Mouse (Mus musculus) kidney, adult 2 months (tissue): ENCODE results near the gene Hsp90b1. TPM values are rescaled to one million over a fixed set of nuclear protein-coding genes. Genes with fewer than 3 reads are reported as not detected.

Experiments
- DNase-seq: peaks from one replicate; pipeline ENCODE4 v3.0.0; 2021
- H3K27ac ChIP-seq: fragments of 200-500 bp; 2 replicates; pipeline ENCODE4 v1.5.1; 2012; ENCODE audit warnings: low read depth, low read length, control low read depth, inconsistent platforms; ENCODE audit not compliant: insufficient read depth
- H3K27me3 ChIP-seq: fragments of 200-500 bp; replicated peaks from 2 replicates; pipeline ENCODE4 v1.6.1; 2012; ENCODE audit warnings: mild to moderate bottlenecking, moderate library complexity, low read length, inconsistent platforms; ENCODE audit not compliant: control insufficient read depth, insufficient read depth
- H3K36me3 ChIP-seq: fragments of 200-500 bp; 2 replicates; pipeline ENCODE4 v1.6.1; 2012; ENCODE audit warnings: mild to moderate bottlenecking, moderate library complexity, low read length, inconsistent platforms; ENCODE audit not compliant: control insufficient read depth, insufficient read depth
- H3K4me1 ChIP-seq: fragments of 200-500 bp; 2 replicates; pipeline ENCODE4 v1.6.1; 2011; ENCODE audit warnings: low read length; ENCODE audit not compliant: control insufficient read depth, insufficient read depth
- H3K4me3 ChIP-seq: fragments of 200-500 bp; 2 replicates; pipeline ENCODE4 v1.5.1; 2011; ENCODE audit warnings: mild to moderate bottlenecking, low read depth, low read length, control low read depth; ENCODE audit not compliant: insufficient read depth
- CTCF ChIP-seq: fragments of 200-500 bp; conservative IDR thresholded peaks from 2 replicates; pipeline ENCODE4 v1.5.1; 2011; ENCODE audit warnings: low read depth, mild to moderate bottlenecking, control low read depth, low read length, moderate library complexity, mixed read lengths; ENCODE audit not compliant: insufficient read depth, insufficient read length
- POLR2A ChIP-seq: fragments of 200-500 bp; IDR thresholded peaks from one replicate; pipeline ENCODE4 v1.6.1; 2011; ENCODE audit warnings: low read depth, low read length, control low read depth
- WGBS: fragments of 180-500 bp; shearing (Covaris S2); methylation state at CpG from one replicate; pipeline ENCODE4 v1.1.7; 2018; 5-methylcytosine and 5-hydroxymethylcytosine counted together
- polyA plus RNA-seq: library from polyadenylated mRNA; depleted of rRNA; stranded (reverse); fragments of >200 nt; gene quantifications from 2 replicates; pipeline ENCODE4 v1.2.3, GENCODE M21; 2012

Gene Hsp90b1
- polyA plus RNA-seq, 1 experiment, result 64.6 TPM

- WGBS, result 12% methylated on average over 12 of the region's 12 CpGs
- Histone ChIP-seq H3K27me3 (no peaks in the 10 kb centered on the region), H3K4me1 (no peaks in the 10 kb centered on the region), H3K27ac (no peak overlapping the region), H3K36me3 (no peaks in the 10 kb centered on the region), H3K4me3 (peak overlapping the region; percentile 17; the same call in 1 of the 2 replicates)
- TF ChIP-seq CTCF (no peak), POLR2A (no peak)
- DNase-seq, result peak; percentile 42
Measured at GRCm38 (mm10) chr10:86727548-86727980, 22.3 kb upstream of the Hsp90b1 start.

GRCm38 (mm10) chr10:86712156-86712555, 6.8 kb upstream of the Hsp90b1 start:
- DNase-seq, result peak; percentile 87
- WGBS, result 41% methylated on average over 3 of the region's 3 CpGs
- Histone ChIP-seq H3K4me1 (no peaks in the 10 kb centered on the region), H3K27me3 (no peaks in the 10 kb centered on the region), H3K36me3 (no peaks in the 10 kb centered on the region), H3K4me3 (no peak overlapping the region), H3K27ac (no peak overlapping the region)
- TF ChIP-seq POLR2A (no peak), CTCF (no peak)

- peaks cover 3% of the 10 kb centered on the region; the same call in 1 of the 2 replicates for H3K36me3 ChIP-seq
- no peak overlapping the region for H3K27ac ChIP-seq
- H3K27me3 ChIP-seq, result no peaks in the 10 kb centered on the region
- WGBS, result 87% methylated on average over 3 of the region's 3 CpGs
- H3K4me3 ChIP-seq, result no peak overlapping the region
- H3K4me1 ChIP-seq, result peaks cover 14% of the 10 kb centered on the region; the same call in 1 of the 2 replicates
- DNase-seq, result no peak
- TF ChIP-seq CTCF (no peak), POLR2A (no peak)
Measured at GRCm38 (mm10) chr10:86707134-86707533, 1.8 kb upstream of the Hsp90b1 start.

- Histone ChIP-seq H3K4me3 (peak overlapping the region; percentile 57), H3K27ac (peak overlapping the region; percentile 89), H3K4me1 (peaks cover 14% of the 10 kb centered on the region; the same call in 1 of the 2 replicates), H3K27me3 (no peaks in the 10 kb centered on the region), H3K36me3 (peaks cover 9% of the 10 kb centered on the region; the same call in 1 of the 2 replicates)
- TF ChIP-seq POLR2A (peak; percentile 14), CTCF (no peak)
- DNase-seq, result peak; percentile 96
- 3% methylated on average over 33 of the region's 33 CpGs for WGBS
Measured at GRCm38 (mm10) chr10:86705922-86706752, 828 bp upstream of the Hsp90b1 start.

- Histone ChIP-seq H3K27me3 (no peaks in the 10 kb centered on the region), H3K4me3 (peak overlapping the region; percentile 84), H3K27ac (peak overlapping the region; percentile 85), H3K4me1 (peaks cover 14% of the 10 kb centered on the region; the same call in 1 of the 2 replicates), H3K36me3 (peaks cover 16% of the 10 kb centered on the region)
- no peak for TF ChIP-seq CTCF
- no peak for TF ChIP-seq POLR2A
- DNase-seq, result peak; percentile 18
- WGBS, result under 1% methylated on average over 33 of the region's 33 CpGs
Measured at GRCm38 (mm10) chr10:86704589-86705191, 619 bp downstream of the Hsp90b1 start.

- H3K4me1 ChIP-seq, result peaks cover 14% of the 10 kb centered on the region; the same call in 1 of the 2 replicates
- peak overlapping the region; percentile 84 for H3K4me3 ChIP-seq
- peaks cover 21% of the 10 kb centered on the region for H3K36me3 ChIP-seq
- no peak for TF ChIP-seq POLR2A
- TF ChIP-seq CTCF, result no peak
- no peak for DNase-seq
- 0 out of 2 replicates have a peak overlapping the region, but pooled peaks have one; percentile 85 for H3K27ac ChIP-seq
- H3K27me3 ChIP-seq, result no peaks in the 10 kb centered on the region
- 6% methylated on average over 8 of the region's 8 CpGs for WGBS
Measured at GRCm38 (mm10) chr10:86704141-86704540, 1.2 kb downstream of the Hsp90b1 start.

GRCm38 (mm10) chr10:86703375-86703774, 1.9 kb downstream of the Hsp90b1 start:
- Histone ChIP-seq H3K36me3 (peaks cover 22% of the 10 kb centered on the region), H3K4me3 (no peak overlapping the region), H3K4me1 (peaks cover 14% of the 10 kb centered on the region; the same call in 1 of the 2 replicates), H3K27me3 (no peaks in the 10 kb centered on the region), H3K27ac (no peak overlapping the region)
- WGBS, result 57% methylated on average over 4 of the region's 4 CpGs
- no peak for DNase-seq
- TF ChIP-seq CTCF (no peak), POLR2A (no peak)
